Mouse (Mus musculus): Measurements from ENCODE around the gene Aox4.
A peak's percentile ranks its signal among the peaks of the same experiment; 100 is the strongest.

The Aox4 gene

GRCm38 (mm10) chr1:58210203-58210602 is at the start of gene Aox4:
Aox4 (plus strand) TSS chr1:58210397.
- no peak for DNase-seq (ENCODE audit: low spot score)

GRCm38 (mm10) chr1:58169893-58170292 is 40.3 kb upstream of the Aox4 start:
- DNase-seq (ENCODE audit: low spot score), result no peak

GRCm38 (mm10) chr1:58188514-58189175 is 21.6 kb upstream of the Aox4 start:
- DNase-seq (ENCODE audit: low spot score), result no peak

GRCm38 (mm10) chr1:58194317-58194716 is 15.9 kb upstream of the Aox4 start:
- no peak for DNase-seq (ENCODE audit: low spot score)

DNA sequence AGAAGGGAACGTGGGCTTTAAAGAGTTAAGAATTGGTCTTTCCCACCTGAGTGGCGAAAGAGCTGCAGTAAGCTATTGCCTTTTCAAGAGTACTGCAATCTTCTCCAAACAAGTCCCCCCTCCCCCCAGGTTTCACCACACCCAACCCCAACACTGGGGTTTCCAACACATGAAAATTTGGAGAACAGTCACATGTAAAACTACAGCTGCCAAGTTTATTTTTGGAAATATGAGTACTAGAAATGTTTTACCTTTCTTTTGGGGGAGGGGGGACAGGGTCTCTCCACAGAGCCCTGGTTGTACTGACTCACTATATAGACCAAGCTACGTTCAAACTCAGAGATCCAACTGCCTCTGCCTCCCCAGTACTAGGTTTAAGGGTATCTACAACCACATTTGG is 15.2 kb upstream of the Aox4 start:
- DNase-seq (ENCODE audit: low spot score), result no peak

DNA sequence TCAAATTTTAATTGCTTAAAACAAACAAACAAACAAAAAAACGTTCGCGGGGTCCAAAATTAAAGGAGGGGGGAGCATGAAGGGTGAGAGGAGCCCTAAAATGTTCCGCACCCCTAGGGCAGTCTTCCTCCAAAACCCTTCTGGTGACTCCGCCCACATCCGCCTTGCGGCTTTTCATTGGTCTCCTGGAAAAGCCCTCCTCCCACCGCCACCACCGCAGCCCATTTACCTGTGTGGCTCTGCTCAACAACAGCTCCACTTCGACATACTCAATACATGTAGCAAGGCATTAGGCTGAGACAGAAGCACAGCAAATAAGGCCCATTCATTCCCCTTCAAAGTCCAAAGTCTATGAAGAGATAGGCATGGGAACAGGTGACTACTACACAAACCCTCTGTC is 14.7 kb upstream of the Aox4 start:
- DNase-seq (ENCODE audit: low spot score), result no peak

GRCm38 (mm10) chr1:58197023-58197422 is 13.2 kb upstream of the Aox4 start:
- no peak for DNase-seq (ENCODE audit: low spot score)

DNA sequence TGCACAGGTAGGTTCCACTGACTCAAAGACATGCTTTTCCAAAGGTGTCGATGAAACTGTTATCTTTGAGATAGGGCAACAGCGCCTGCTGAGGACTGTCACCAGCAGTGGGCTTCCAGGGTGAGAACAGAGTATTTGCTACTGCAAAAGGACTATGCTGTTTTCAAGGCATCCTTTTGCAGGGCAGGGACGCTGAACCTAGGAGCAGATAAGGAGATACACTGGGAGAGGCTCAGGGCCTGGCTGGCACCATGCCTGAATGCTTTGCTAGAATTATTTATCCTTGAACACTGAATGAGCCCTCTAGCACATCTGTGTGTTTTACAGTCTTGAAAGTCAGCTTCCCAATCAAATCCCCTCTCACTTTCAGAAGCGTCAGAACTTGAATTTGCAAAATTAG is 11.8 kb upstream of the Aox4 start:
- no peak for DNase-seq (ENCODE audit: low spot score)

- DNase-seq (ENCODE audit: low spot score), result no peak
Measured at GRCm38 (mm10) chr1:58212805-58213204, 2.6 kb downstream of the Aox4 start.

DNA sequence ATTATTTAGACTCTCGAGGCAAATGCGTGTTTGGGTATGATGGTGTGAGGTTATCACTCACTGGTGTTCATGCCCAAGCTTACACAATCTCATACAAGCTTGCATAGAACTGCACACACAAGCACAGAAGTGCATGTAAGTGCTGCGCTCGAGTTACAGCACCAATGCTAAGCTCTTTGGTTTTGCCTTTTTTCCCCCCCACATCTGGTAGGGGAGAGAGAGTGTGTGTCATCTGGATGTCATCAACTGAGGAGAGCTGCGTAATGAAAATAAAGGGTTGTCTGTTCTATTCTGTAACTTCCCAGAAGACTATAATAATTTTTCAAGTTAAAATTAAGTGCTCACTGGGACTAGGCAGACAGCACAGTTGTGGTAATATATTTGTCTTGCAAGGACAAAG is 3.6 kb downstream of the Aox4 start:
- DNase-seq (ENCODE audit: low spot score), result no peak

DNA sequence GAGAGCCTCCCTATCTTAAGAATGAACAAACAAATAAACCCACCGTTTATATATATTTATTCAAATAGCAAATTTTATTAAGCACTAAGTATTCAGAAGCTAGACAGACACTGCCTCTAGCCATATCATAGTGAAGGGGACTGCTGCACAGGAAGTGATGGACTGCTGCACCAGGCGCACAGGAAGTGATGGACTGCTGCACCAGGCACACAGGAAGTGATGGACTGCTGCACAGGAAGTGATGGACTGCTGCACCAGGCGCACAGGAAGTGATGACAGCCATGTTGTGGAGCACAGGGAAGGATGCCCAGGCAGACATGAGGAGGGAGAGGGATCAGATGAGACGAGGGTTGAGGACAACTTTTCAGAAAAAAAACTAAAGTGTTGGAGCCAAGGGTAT is 5.2 kb downstream of the Aox4 start:
- DNase-seq (ENCODE audit: low spot score), result peak; percentile 10

GRCm38 (mm10) chr1:58215956-58216532 is 5.8 kb downstream of the Aox4 start:
- no peak for DNase-seq (ENCODE audit: low spot score)

DNA sequence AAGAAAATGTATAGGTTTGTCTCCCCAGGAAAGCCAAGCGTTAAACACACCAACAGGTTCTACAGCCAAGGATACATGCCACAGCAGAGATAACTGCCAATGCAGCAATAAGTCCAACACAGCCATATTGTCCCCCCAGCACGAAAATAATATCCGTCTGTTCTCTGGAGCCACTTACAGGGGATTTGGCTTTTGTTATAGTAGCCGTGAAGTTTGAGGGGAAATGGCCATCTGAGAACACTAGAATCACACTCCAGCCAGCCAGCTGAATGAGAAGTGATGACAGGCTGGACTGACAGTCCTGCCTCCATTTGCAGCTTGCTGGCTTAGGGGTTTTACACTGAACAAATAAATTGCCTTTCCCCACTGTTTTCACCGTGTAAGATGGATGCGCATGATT is 10.9 kb downstream of the Aox4 start:
- DNase-seq (ENCODE audit: low spot score), result no peak

- DNase-seq (ENCODE audit: low spot score), result no peak
Measured at GRCm38 (mm10) chr1:58221879-58222278, 11.7 kb downstream of the Aox4 start.

- DNase-seq (ENCODE audit: low spot score), result no peak
Measured at GRCm38 (mm10) chr1:58228086-58228485, 17.9 kb downstream of the Aox4 start.

- DNase-seq (ENCODE audit: low spot score), result no peak
Measured at GRCm38 (mm10) chr1:58228916-58229315, 18.7 kb downstream of the Aox4 start.

GRCm38 (mm10) chr1:58229774-58230173 is 19.6 kb downstream of the Aox4 start:
- DNase-seq (ENCODE audit: low spot score), result no peak

DNA sequence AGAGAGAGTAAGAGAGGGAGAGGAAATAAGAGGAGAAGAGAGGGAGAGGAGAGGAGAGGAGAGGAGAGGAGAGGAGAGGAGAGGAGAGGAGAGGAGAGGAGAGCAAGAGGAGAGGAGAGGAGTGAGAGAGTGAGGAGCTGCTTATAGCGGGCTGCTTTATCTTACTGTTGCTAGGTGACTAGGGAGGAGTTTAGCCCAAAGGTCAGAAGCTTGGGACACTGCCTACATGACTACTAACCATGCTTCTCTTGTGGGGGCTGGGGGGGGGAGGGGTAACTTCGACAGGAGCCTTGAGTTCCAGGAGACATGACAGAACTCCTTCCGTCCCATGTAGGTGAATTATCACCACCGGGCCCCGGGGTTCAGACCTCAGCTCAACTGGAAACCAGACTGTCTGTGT is 20.3 kb downstream of the Aox4 start:
- DNase-seq (ENCODE audit: low spot score), result no peak

DNA sequence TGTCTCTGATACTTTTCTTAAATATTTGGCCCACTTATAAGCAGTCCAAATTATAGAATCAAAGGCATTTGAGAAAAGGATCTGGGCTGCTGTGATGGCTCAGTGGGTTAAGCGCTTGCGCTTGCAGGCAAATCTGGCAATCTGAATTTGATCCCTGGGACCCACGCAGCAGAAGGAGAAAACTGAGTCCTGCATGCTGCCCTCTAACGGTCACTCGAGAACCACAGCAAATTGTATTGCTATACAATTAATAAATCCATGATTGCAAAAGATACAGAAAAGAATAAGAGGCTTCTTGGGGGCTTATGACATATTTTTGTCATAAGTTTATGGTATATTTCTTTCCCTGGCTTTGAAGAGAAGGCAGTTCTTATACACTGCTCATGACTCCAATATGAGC is 25.2 kb downstream of the Aox4 start:
- DNase-seq (ENCODE audit: low spot score), result no peak

GRCm38 (mm10) chr1:58237527-58238299 is 27.5 kb downstream of the Aox4 start:
- no peak for DNase-seq (ENCODE audit: low spot score)

DNA sequence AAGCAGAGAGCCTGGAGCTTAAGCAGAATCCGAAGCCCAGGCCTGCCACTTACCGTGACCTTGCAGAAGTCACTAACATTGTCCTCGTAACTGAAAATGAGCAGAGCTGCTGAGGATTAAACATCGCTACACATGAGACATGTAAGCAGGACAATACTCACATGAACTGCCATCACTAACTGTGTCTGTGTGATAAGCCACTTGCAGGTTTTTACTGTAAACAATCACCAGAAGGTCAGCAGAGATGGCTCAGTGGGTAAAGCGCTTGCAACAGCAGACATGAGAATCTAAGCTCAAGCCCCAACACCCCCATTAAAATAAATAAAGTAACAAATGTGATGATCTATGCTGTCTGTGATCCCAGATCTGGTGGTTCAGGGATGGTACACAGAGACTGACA is 28.2 kb downstream of the Aox4 start:
- DNase-seq (ENCODE audit: low spot score), result no peak

GRCm38 (mm10) chr1:58238961-58239360 is 28.8 kb downstream of the Aox4 start:
- DNase-seq (ENCODE audit: low spot score), result no peak

- no peak for DNase-seq (ENCODE audit: low spot score)
Measured at GRCm38 (mm10) chr1:58240347-58240746, 30.1 kb downstream of the Aox4 start.

Measured in MN1 (cell line).